Comparison of ENCODE assay signal across 9 mouse cellular contexts in the genomic region with DNA sequence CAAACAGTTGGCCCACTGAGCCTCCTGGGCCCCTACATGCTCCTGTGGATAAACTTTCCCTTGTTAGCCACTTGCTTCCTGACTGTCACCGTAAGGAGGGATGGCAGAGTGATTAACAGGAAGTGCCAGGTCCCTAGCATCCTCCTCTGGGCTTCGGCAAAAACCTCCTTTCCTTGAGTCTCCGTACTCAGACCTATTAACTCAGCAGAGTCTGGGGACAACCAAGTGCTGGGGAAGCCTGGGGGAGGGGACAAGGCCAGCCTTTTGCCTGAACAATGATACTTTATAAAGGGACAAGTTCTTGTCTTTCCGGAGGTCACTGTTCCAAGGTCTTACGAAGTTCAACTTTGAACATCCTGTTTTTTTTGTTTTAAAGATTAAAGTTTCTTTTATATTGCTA. TPM values are rescaled to one million over a fixed set of nuclear protein-coding genes. Genes with fewer than 3 reads are reported as not detected.
DNase-seq lines count a peak whose midpoint lies in the region; ATAC-seq lines count a peak whose summit lies in the region.
"Had no signal": no experiment of that assay in that cellular context is flagged by ENCODE, and none has a peak within 500 bp of the region (broad histone marks: within the 10 kb centered on the region; RNA-seq: fewer than 3 reads in every experiment).

No protein-coding gene starts in this region.

- H3K36me3 ChIP-seq in kidney, embryonic 16.5 days (ENCODE audit: insufficient read depth, low read length), result peaks cover 11% of the 10 kb centered on the region
- H3K36me3 ChIP-seq in limb, embryonic 10.5 days, result peaks cover 27% of the 10 kb centered on the region
- H3K36me3 ChIP-seq: midbrain, embryonic 15.5 days had no signal

- peak; percentile 72 for DNase-seq in adrenal gland, postnatal 14 days
- no peak for DNase-seq in adrenal gland, postnatal 4 days (ENCODE audit: low spot score in 2 of 2)
- no peak for DNase-seq in kidney, adult 9 months
- no peak for DNase-seq in limb, embryonic 10.5 days (ENCODE audit: low spot score)
- no peak for DNase-seq in ovary, postnatal 10 days (ENCODE audit: low spot score)

- no peaks in the 10 kb centered on the region for H3K27me3 ChIP-seq in kidney, embryonic 16.5 days (ENCODE audit: insufficient read depth, low read length)
- no peaks in the 10 kb centered on the region for H3K27me3 ChIP-seq in limb, embryonic 10.5 days (ENCODE audit: low read depth, poor library complexity, severe bottlenecking)
- H3K27me3 ChIP-seq: midbrain, embryonic 15.5 days had no signal

- H3K4me3 ChIP-seq in kidney, embryonic 16.5 days (ENCODE audit: low read length), result no peak overlapping the region
- no peak overlapping the region for H3K4me3 ChIP-seq in brown adipose tissue, adult 24 weeks (ENCODE audit: insufficient read depth, low read depth, low read length)
- no peak overlapping the region for H3K4me3 ChIP-seq in limb, embryonic 10.5 days
- H3K4me3 ChIP-seq: midbrain, embryonic 15.5 days had no signal

- no peak overlapping the region for H3K9ac ChIP-seq in kidney, embryonic 16.5 days (replicated peaks; ENCODE audit: low read length)
- H3K9ac ChIP-seq: midbrain, embryonic 15.5 days had no signal

- no peak for ATAC-seq in kidney, embryonic 16.5 days (ENCODE audit: low FRiP score, low TSS enrichment)
- no peak for ATAC-seq in inflammation-experienced regulatory T-cells, adult 6 months
- ATAC-seq: midbrain, embryonic 15.5 days had no signal

- H3K4me1 ChIP-seq in kidney, embryonic 16.5 days (ENCODE audit: insufficient read depth, low read length), result peaks cover 23% of the 10 kb centered on the region
- peaks cover 17% of the 10 kb centered on the region for H3K4me1 ChIP-seq in brown adipose tissue, adult 24 weeks (ENCODE audit: control insufficient read depth, insufficient read depth, insufficient read length, low read length)
- H3K4me1 ChIP-seq in limb, embryonic 10.5 days, result peaks cover 40% of the 10 kb centered on the region

- H3K9me3 ChIP-seq in kidney, embryonic 16.5 days (ENCODE audit: low read length), result no peaks in the 10 kb centered on the region
- H3K9me3 ChIP-seq in limb, embryonic 10.5 days (replicated peaks), result no peaks in the 10 kb centered on the region
- H3K9me3 ChIP-seq: midbrain, embryonic 15.5 days had no signal

- peak overlapping the region; percentile 84 for H3K27ac ChIP-seq in kidney, embryonic 16.5 days (ENCODE audit: low read length)
- peak overlapping the region; percentile 57 for H3K27ac ChIP-seq in brown adipose tissue, adult 24 weeks (replicated peaks; ENCODE audit: low read depth, low read length)
- H3K27ac ChIP-seq in limb, embryonic 10.5 days, result peak overlapping the region; percentile 72; the same call in 1 of the 2 replicates
- H3K27ac ChIP-seq: midbrain, embryonic 15.5 days had no signal

- no peak overlapping the region for H3K4me2 ChIP-seq in kidney, embryonic 16.5 days (replicated peaks; ENCODE audit: low read depth, low read length)
- H3K4me2 ChIP-seq: midbrain, embryonic 15.5 days had no signal

- 14% methylated on average over 5 of the region's 5 CpGs for WGBS in kidney, embryonic 16.5 days
- 33% methylated on average over 5 of the region's 5 CpGs for WGBS in limb, embryonic 10.5 days

RNA-seq across cellular contexts. Expression of gene Fnbp1, which starts 54.7 kb away (rescaled TPM):
- 53.0 and 66.5 TPM in 2 replicates for total RNA-seq in adrenal gland, postnatal 14 days (2021)
- 10 to 100 TPM; 69.0 to 82.4 TPM for total RNA-seq in adrenal gland, postnatal 4 days (2021)
- polyA plus RNA-seq in kidney, embryonic 16.5 days (2015; fragmentation: Nextera tagmentation; extraction: Ambion mirVana), result 19.4 and 24.3 TPM in 2 replicates
- 25.7 and 38.1 TPM in 2 replicates for polyA plus RNA-seq in brown adipose tissue, adult 24 weeks (2012; ENCODE audit: insufficient read depth, insufficient read length, missing spikeins)
- polyA plus RNA-seq in limb, embryonic 10.5 days (2016; fragmentation: Nextera tagmentation; extraction: Ambion mirVana), result 11.4 and 14.6 TPM in 2 replicates
- polyA plus RNA-seq in inflammation-experienced regulatory T-cells, adult 6 months (2017; shearing (Covaris generic)), result 100 to 1,000 TPM in 2 of 3 experiments, 10 to 100 TPM in 1; 86.1 to 123 (median 103) TPM
